Mouse (Mus musculus) bone marrow macrophage, adult 2 months (primary cell): Measurements from ENCODE around the gene Fam126a. TPM values are rescaled to one million over a fixed set of nuclear protein-coding genes. Genes with fewer than 3 reads are reported as not detected.

ENCODE experiments used
- H3K27ac ChIP-seq: 2 replicates; pipeline ENCODE4 v1.5.1; 2012; ENCODE audit warnings: low read depth, low read length; ENCODE audit not compliant: insufficient read depth
- H3K4me1 ChIP-seq: 2 replicates; pipeline ENCODE4 v1.6.1; 2012; ENCODE audit warnings: low read length; ENCODE audit not compliant: control insufficient read depth, insufficient read depth
- H3K4me3 ChIP-seq: 2 replicates; pipeline ENCODE4 v1.5.1; 2012; ENCODE audit warnings: mild to moderate bottlenecking, low read length, moderate library complexity; ENCODE audit not compliant: insufficient read depth
- CTCF ChIP-seq: IDR thresholded peaks from 2 replicates; pipeline ENCODE4 v1.5.1; 2012; ENCODE audit warnings: low read depth, mild to moderate bottlenecking, low read length, moderate library complexity
- POLR2A ChIP-seq: IDR thresholded peaks from 2 replicates; pipeline ENCODE4 v1.6.1; 2012; ENCODE audit warnings: mild to moderate bottlenecking, low read depth, low read length, borderline replicate concordance
- polyA plus RNA-seq: library from polyadenylated mRNA; stranded (reverse); fragments of >200 nt; gene quantifications from 2 replicates; pipeline ENCODE4 v1.2.4, GENCODE M21; 2012; ENCODE audit not compliant: missing spikeins, insufficient read depth, insufficient read length

Gene Fam126a
- polyA plus RNA-seq, 1 experiment, result 24.3 TPM

GRCm38 (mm10) chr5:24054382-24054781 lies 23.9 kb upstream of the Fam126a start:
- Histone ChIP-seq H3K4me3 (no peak overlapping the region), H3K4me1 (peaks cover 4% of the 10 kb centered on the region), H3K27ac (no peak overlapping the region)
- TF ChIP-seq POLR2A, result no peak

- H3K27ac ChIP-seq, result peak overlapping the region; percentile 9; the same call in 1 of the 2 replicates
- no peak overlapping the region for H3K4me3 ChIP-seq
- no peak for TF ChIP-seq CTCF
- no peak for TF ChIP-seq POLR2A
- H3K4me1 ChIP-seq, result peaks cover 4% of the 10 kb centered on the region
These were observed 23.0 kb upstream of the Fam126a start for GRCm38 (mm10) chr5:24053245-24054190.

DNA sequence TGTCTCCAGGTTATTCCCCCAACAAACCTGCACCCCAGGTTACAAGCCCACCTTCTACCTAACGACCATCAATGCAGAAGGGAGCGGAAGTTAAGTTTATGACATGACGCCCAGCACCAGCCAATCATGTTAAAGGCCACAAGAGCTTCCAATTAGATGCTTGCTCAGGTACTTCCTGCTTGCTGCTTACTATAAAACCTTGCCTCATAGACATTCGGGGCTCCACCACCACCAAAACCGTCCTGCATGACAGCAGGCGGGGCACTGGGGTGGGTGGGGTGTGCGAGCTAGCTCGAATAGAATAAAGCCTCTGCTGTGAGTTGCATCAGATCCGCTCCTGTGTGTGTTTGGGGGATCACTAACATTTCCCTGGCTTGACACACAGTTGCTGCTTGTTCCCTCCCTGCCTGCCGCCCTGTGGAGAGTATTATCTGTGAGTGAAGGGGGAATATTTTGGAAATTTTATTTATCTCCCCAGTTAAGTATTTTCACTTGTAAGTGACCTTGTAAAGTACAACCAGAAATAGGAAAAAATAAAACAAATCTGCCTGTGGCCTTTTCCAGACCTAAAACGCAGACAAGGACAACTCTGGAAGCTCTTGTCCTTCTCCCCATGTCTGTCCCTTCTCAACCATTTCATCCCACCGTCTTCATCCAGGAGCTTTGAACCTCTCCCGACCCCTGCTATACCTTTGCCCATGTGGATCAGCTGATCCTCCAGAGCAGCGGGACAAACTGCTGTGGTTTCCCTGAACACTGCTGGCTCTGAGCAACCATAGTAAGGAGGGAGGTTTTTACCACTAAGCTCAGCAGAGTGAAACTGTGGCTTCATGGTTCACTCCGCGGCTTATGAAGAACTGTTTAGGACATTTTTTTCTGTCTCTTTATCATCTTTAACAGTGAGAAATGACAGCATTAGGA lies 21.5 kb upstream of the Fam126a start:
- Histone ChIP-seq H3K27ac (no peak overlapping the region), H3K4me1 (peaks cover 10% of the 10 kb centered on the region), H3K4me3 (no peak overlapping the region)
- TF ChIP-seq POLR2A (no peak), CTCF (no peak)

GRCm38 (mm10) chr5:24047821-24048220 lies 17.3 kb upstream of the Fam126a start:
- Histone ChIP-seq H3K27ac (no peak overlapping the region), H3K4me3 (no peak overlapping the region), H3K4me1 (peaks cover 18% of the 10 kb centered on the region)
- no peak for TF ChIP-seq POLR2A
- no peak for TF ChIP-seq CTCF

- H3K4me1 ChIP-seq, result peaks cover 19% of the 10 kb centered on the region
- no peak for TF ChIP-seq CTCF
- TF ChIP-seq POLR2A, result no peak
- H3K27ac ChIP-seq, result no peak overlapping the region
- H3K4me3 ChIP-seq, result no peak overlapping the region
These were observed 16.5 kb upstream of the Fam126a start for GRCm38 (mm10) chr5:24047001-24047400.

DNA sequence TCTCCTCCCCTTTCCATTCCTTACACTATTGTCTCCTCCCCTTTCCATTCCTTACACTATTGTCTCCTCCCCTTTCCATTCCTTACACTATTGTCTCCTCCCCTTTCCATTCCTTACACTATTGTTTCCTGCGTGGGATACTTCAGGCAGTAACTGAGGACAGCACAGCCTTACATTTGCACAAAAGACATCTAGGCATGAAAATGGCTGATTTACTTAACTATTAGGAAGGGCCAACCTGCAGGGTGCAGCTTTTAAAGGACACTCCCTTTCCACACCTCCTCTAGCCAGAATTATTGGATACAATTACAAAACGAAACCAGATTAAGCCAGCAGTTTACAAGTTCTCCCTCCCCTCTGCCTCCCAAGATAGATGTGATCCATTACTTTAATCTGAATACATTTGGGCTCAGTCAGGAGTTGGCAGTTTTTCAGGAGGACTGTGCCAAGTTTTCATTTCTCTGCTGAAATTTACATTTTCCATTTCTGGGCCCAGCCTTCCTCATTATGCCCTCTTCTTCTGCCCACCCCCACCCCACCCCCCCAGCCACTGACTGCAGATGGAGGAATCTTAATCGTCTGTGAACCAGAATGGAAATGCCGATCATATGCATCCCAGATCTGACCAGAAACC lies 15.6 kb upstream of the Fam126a start:
- Histone ChIP-seq H3K4me1 (peaks cover 19% of the 10 kb centered on the region), H3K4me3 (no peak overlapping the region), H3K27ac (peak overlapping the region; percentile 34; the same call in 1 of the 2 replicates)
- TF ChIP-seq CTCF (no peak), POLR2A (no peak)

GRCm38 (mm10) chr5:24044387-24044786 lies 13.9 kb upstream of the Fam126a start:
- Histone ChIP-seq H3K4me3 (no peak overlapping the region), H3K27ac (no peak overlapping the region), H3K4me1 (peaks cover 29% of the 10 kb centered on the region)
- TF ChIP-seq POLR2A (no peak), CTCF (no peak)

GRCm38 (mm10) chr5:24043367-24043766 lies 12.9 kb upstream of the Fam126a start:
- Histone ChIP-seq H3K27ac (no peak overlapping the region), H3K4me1 (peaks cover 37% of the 10 kb centered on the region), H3K4me3 (no peak overlapping the region)
- TF ChIP-seq POLR2A, result no peak
- TF ChIP-seq CTCF, result no peak

GRCm38 (mm10) chr5:24041341-24041852 lies 10.9 kb upstream of the Fam126a start:
- no peak for TF ChIP-seq CTCF
- TF ChIP-seq POLR2A, result no peak
- no peak overlapping the region for H3K27ac ChIP-seq
- H3K4me1 ChIP-seq, result peaks cover 39% of the 10 kb centered on the region
- no peak overlapping the region for H3K4me3 ChIP-seq
